10 mouse cellular contexts compared by ENCODE assay signal in the genomic region with DNA sequence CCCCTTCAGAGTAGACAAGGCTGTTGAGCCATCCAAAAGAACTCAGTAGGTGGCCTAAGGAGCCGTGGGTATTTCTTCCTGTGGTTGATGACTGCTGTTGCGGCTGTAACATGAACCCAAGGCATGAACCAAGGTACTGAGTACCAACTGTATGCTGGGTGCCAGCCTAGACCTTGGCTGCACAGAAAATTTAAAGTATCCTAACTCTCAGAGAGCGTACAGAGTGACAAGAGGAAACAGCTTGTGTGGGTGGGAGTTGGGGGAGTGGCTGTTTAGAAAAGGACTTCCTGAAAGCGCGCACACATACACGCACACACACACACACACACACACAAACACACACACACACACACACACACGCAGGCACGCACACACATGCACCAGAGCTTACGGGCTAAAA. TPM values are rescaled to one million over a fixed set of nuclear protein-coding genes. Genes with fewer than 3 reads are reported as not detected.
DNase-seq lines count a peak whose midpoint lies in the region; ATAC-seq and TF ChIP-seq lines count a peak whose summit lies in the region.
"Had no signal": no experiment of that assay in that cellular context is flagged by ENCODE, and none has a peak within 500 bp of the region (broad histone marks: within the 10 kb centered on the region; RNA-seq: fewer than 3 reads in every experiment).

No protein-coding gene starts in this region.

- ATAC-seq in heart, postnatal 0 days (ENCODE audit: insufficient read depth, low read depth), result no peak
- ATAC-seq in heart, embryonic 11.5 days (replicated peaks; ENCODE audit: insufficient number of reproducible peaks, low FRiP score, low TSS enrichment), result no peak
- no peak for ATAC-seq in limb, embryonic 15.5 days (ENCODE audit: insufficient number of reproducible peaks, low FRiP score, low TSS enrichment, low read depth)
- no peak for ATAC-seq in stomach, postnatal 0 days (ENCODE audit: low FRiP score, low TSS enrichment)
- no peak for ATAC-seq in erythroid progenitor cell, adult 5-6 weeks (replicated peaks; ENCODE audit: low FRiP score, poor library complexity, severe bottlenecking)
- ATAC-seq: intestine, postnatal 0 days had no signal

- no peaks in the 10 kb centered on the region for H3K79me2 ChIP-seq in MEL (ENCODE audit: control insufficient read depth, insufficient read depth, low read length, poor library complexity)

- peak overlapping the region; percentile 17; the same call in 1 of the 2 replicates for H3K4me2 ChIP-seq in heart, postnatal 0 days (ENCODE audit: low read depth, low read length)
- no peak overlapping the region for H3K4me2 ChIP-seq in heart, embryonic 11.5 days
- no peak overlapping the region for H3K4me2 ChIP-seq in limb, embryonic 15.5 days
- H3K4me2 ChIP-seq in stomach, postnatal 0 days (replicated peaks; ENCODE audit: low read depth), result no peak overlapping the region

- peaks cover 65% of the 10 kb centered on the region for H3K4me1 ChIP-seq in heart, postnatal 0 days (ENCODE audit: control insufficient read depth, insufficient read depth)
- peaks cover 55% of the 10 kb centered on the region for H3K4me1 ChIP-seq in heart, embryonic 11.5 days (ENCODE audit: control insufficient read depth, insufficient read depth, low read length)
- H3K4me1 ChIP-seq in MEL (ENCODE audit: control insufficient read depth in 1 of 2, insufficient read depth in 2 of 2, low read length in 2 of 2), result peaks cover 20 to 72% of the 10 kb centered on the region in 2 experiments
- H3K4me1 ChIP-seq in limb, embryonic 15.5 days, result peaks cover 53% of the 10 kb centered on the region
- peaks cover 14% of the 10 kb centered on the region for H3K4me1 ChIP-seq in stomach, postnatal 0 days (replicated peaks; ENCODE audit: control insufficient read depth, insufficient read depth)

- no peak for TF ChIP-seq EP300 in heart, postnatal 0 days (IDR thresholded peaks at IDR 0.05; ENCODE audit: low read depth)
- TF ChIP-seq EP300 in MEL (IDR thresholded peaks at IDR 0.05; ENCODE audit: low read depth in 1 of 2, low read length in 2 of 2), result 0 out of 4 replicates have a peak, but pooled peaks of 1 of the 2 experiments have one; percentile 13
- no peak for TF ChIP-seq EP300 in stomach, postnatal 0 days (optimal IDR thresholded peaks at IDR 0.05)

- 55% methylated on average over 9 of the region's 9 CpGs for WGBS in heart, postnatal 0 days
- WGBS in heart, embryonic 11.5 days (ENCODE audit: insufficient replicate concordance), result 71% methylated on average over 9 of the region's 9 CpGs
- 65% methylated on average over 9 of the region's 9 CpGs for WGBS in limb, embryonic 15.5 days
- 58% methylated on average over 9 of the region's 9 CpGs for WGBS in stomach, postnatal 0 days

- no peak for TF ChIP-seq CTCF in heart, postnatal 0 days (IDR thresholded peaks at IDR 0.05; ENCODE audit: low read depth)
- no peak for TF ChIP-seq CTCF in MEL (IDR thresholded peaks at IDR 0.05 in 2 of 3, conservative IDR thresholded peaks at IDR 0.05 in 1 of 3; ENCODE audit: control insufficient read depth in 1 of 3, insufficient read depth in 1 of 3, low read depth in 2 of 3, low read length in 3 of 3, poor library complexity in 1 of 3, severe bottlenecking in 1 of 3)
- TF ChIP-seq CTCF in stomach, postnatal 0 days (IDR thresholded peaks at IDR 0.05; ENCODE audit: low read depth), result no peak

- DNase-seq in heart, postnatal 0 days (ENCODE audit: low spot score), result no peak
- DNase-seq in MEL (ENCODE audit: low read depth, low spot score), result peak; percentile 84
- no peak for DNase-seq in stomach, postnatal 0 days (ENCODE audit: low spot score)
- no peak for DNase-seq in adrenal gland, adult 2 months
- DNase-seq in left cerebral cortex, adult 18-20 months (ENCODE audit: low spot score in 2 of 2), result no peak
- DNase-seq: gastrocnemius, postnatal 14 days had no signal

- 0 out of 4 replicates have a peak, but pooled peaks of 1 of the 2 experiments have one; percentile 32 for TF ChIP-seq POLR2A in MEL (IDR thresholded peaks at IDR 0.05; ENCODE audit: control insufficient read depth in 1 of 2, insufficient read depth in 1 of 2, low read depth in 1 of 2, low read length in 2 of 2, poor library complexity in 1 of 2)

- no peaks in the 10 kb centered on the region for H3K9me3 ChIP-seq in heart, postnatal 0 days (replicated peaks; ENCODE audit: control insufficient read depth, low read length)
- H3K9me3 ChIP-seq in heart, embryonic 11.5 days (replicated peaks; ENCODE audit: control insufficient read depth, low read length), result no peaks in the 10 kb centered on the region
- H3K9me3 ChIP-seq in MEL (replicated peaks; ENCODE audit: insufficient read depth, low read length), result no peaks in the 10 kb centered on the region
- no peaks in the 10 kb centered on the region for H3K9me3 ChIP-seq in limb, embryonic 15.5 days
- no peaks in the 10 kb centered on the region for H3K9me3 ChIP-seq in stomach, postnatal 0 days (ENCODE audit: control insufficient read depth, low read length)

- peak overlapping the region; percentile 94 for H3K27ac ChIP-seq in heart, postnatal 0 days (ENCODE audit: low read depth)
- no peak overlapping the region for H3K27ac ChIP-seq in heart, embryonic 11.5 days (ENCODE audit: low read depth, low read length)
- peak overlapping the region; percentile 11; the same call in 1 of the 2 replicates for H3K27ac ChIP-seq in MEL (ENCODE audit: control insufficient read depth, low read depth, low read length)
- peak overlapping the region; percentile 57 for H3K27ac ChIP-seq in limb, embryonic 15.5 days
- H3K27ac ChIP-seq in stomach, postnatal 0 days (replicated peaks), result peak overlapping the region; percentile 73

- H3K36me3 ChIP-seq in heart, postnatal 0 days (replicated peaks; ENCODE audit: control insufficient read depth, insufficient read depth, low read length), result no peaks in the 10 kb centered on the region
- no peaks in the 10 kb centered on the region for H3K36me3 ChIP-seq in heart, embryonic 11.5 days (ENCODE audit: control insufficient read depth, insufficient read depth, low read length)
- peaks cover 0 to 39% of the 10 kb centered on the region in 2 experiments; a peak in 2 of 4 replicates for H3K36me3 ChIP-seq in MEL (ENCODE audit: control insufficient read depth in 1 of 2, insufficient read depth in 2 of 2, low read length in 2 of 2)
- H3K36me3 ChIP-seq in limb, embryonic 15.5 days, result no peaks in the 10 kb centered on the region
- no peaks in the 10 kb centered on the region; the same call in 1 of the 2 replicates for H3K36me3 ChIP-seq in stomach, postnatal 0 days (ENCODE audit: control insufficient read depth, insufficient read depth, low read length)

- TF ChIP-seq RAD21 in MEL (IDR thresholded peaks at IDR 0.05; ENCODE audit: low read depth, low read length), result no peak

- no peak overlapping the region for H3K4me3 ChIP-seq in heart, postnatal 0 days (ENCODE audit: low read depth, low read length)
- no peak overlapping the region for H3K4me3 ChIP-seq in heart, embryonic 11.5 days (ENCODE audit: low read depth, low read length)
- H3K4me3 ChIP-seq in MEL (ENCODE audit: control insufficient read depth in 1 of 2, insufficient read depth in 1 of 2, low read depth in 2 of 2, low read length in 2 of 2), result peak overlapping the region in 1 of 2 experiments; percentile 36; a peak in 2 of 4 replicates
- no peak overlapping the region for H3K4me3 ChIP-seq in limb, embryonic 15.5 days
- no peak overlapping the region for H3K4me3 ChIP-seq in stomach, postnatal 0 days (ENCODE audit: low read depth, low read length)

- H3K27me3 ChIP-seq in heart, postnatal 0 days (ENCODE audit: control insufficient read depth, insufficient read depth, low read length), result no peaks in the 10 kb centered on the region
- no peaks in the 10 kb centered on the region for H3K27me3 ChIP-seq in heart, embryonic 11.5 days (ENCODE audit: control insufficient read depth, insufficient read depth, low read length)
- no peaks in the 10 kb centered on the region for H3K27me3 ChIP-seq in MEL (ENCODE audit: control insufficient read depth in 1 of 2, insufficient read depth in 2 of 2, low read length in 2 of 2)
- no peaks in the 10 kb centered on the region for H3K27me3 ChIP-seq in limb, embryonic 15.5 days
- H3K27me3 ChIP-seq in stomach, postnatal 0 days (ENCODE audit: control insufficient read depth, insufficient read depth, low read length), result no peaks in the 10 kb centered on the region

- H3K9ac ChIP-seq in heart, postnatal 0 days (replicated peaks; ENCODE audit: low read depth, low read length), result no peak overlapping the region
- no peak overlapping the region for H3K9ac ChIP-seq in heart, embryonic 11.5 days (ENCODE audit: low read depth, low read length)
- peak overlapping the region; percentile 50 for H3K9ac ChIP-seq in MEL (ENCODE audit: control insufficient read depth, low read depth, low read length, poor library complexity, severe bottlenecking)
- H3K9ac ChIP-seq in limb, embryonic 15.5 days, result no peak overlapping the region
- H3K9ac ChIP-seq in stomach, postnatal 0 days (ENCODE audit: low read length), result no peak overlapping the region

RNA-seq across cellular contexts. Expression of gene Jup, which starts 1.8 kb away (rescaled TPM):
- 319 and 341 TPM in 2 replicates for total RNA-seq in heart, postnatal 0 days (2014; rRNA removed; ENCODE audit: low replicate concordance)
- polyA plus RNA-seq in heart, postnatal 0 days (2015; fragmentation: Nextera tagmentation; extraction: Ambion mirVana), result 135 and 142 TPM in 2 replicates
- 72.2 and 80.6 TPM in 2 replicates for polyA plus RNA-seq in heart, embryonic 11.5 days (2014; fragmentation: Nextera tagmentation; extraction: Ambion mirVana)
- total RNA-seq in MEL (2012; rRNA removed), result 1.0 and 1.4 TPM in 2 replicates
- 1 to 10 TPM in 1 of 2 experiments, not detected in 1; 8.5 TPM for polyA plus RNA-seq in MEL (2012; ENCODE audit: insufficient read depth in 1 of 2, insufficient read length in 2 of 2, low read depth in 1 of 2, low replicate concordance in 2 of 2, missing spikeins in 1 of 2)
- polyA plus RNA-seq in limb, embryonic 15.5 days (2015; fragmentation: Nextera tagmentation; extraction: Ambion mirVana), result 305 and 309 TPM in 2 replicates
- 234 and 259 TPM in 2 replicates for polyA plus RNA-seq in stomach, postnatal 0 days (2015; fragmentation: Nextera tagmentation; extraction: Ambion mirVana)
- total RNA-seq in adrenal gland, adult 2 months (2021), result 10 to 100 TPM; 67.0 to 94.3 TPM
- polyA plus RNA-seq in adrenal gland, adult 2 months (2012; rRNA removed), result 275 and 284 TPM in 2 replicates
- total RNA-seq in left cerebral cortex, adult 18-20 months (2021), result 10 to 100 TPM; 47.2 to 49.3 TPM
- total RNA-seq in erythroid progenitor cell, adult 5-6 weeks (2015; ENCODE audit: low replicate concordance), result 7.2 and 10.1 TPM in 2 replicates
- 1.9 and 5.5 TPM in 2 replicates for total RNA-seq in erythroid progenitor cell, adult 5-6 weeks (2017; ENCODE audit: low replicate concordance)

RNA-seq across cellular contexts. Expression of gene P3h4, which starts 15.3 kb away (rescaled TPM):
- total RNA-seq in heart, postnatal 0 days (2014; rRNA removed; ENCODE audit: low replicate concordance), result 58.0 and 66.1 TPM in 2 replicates
- polyA plus RNA-seq in heart, postnatal 0 days (2015; fragmentation: Nextera tagmentation; extraction: Ambion mirVana), result 39.3 and 42.9 TPM in 2 replicates
- polyA plus RNA-seq in heart, embryonic 11.5 days (2014; fragmentation: Nextera tagmentation; extraction: Ambion mirVana), result 67.2 and 70.6 TPM in 2 replicates
- not detected in 2 replicates for total RNA-seq in MEL (2012; rRNA removed)
- polyA plus RNA-seq in MEL (2012; ENCODE audit: insufficient read depth in 1 of 2, insufficient read length in 2 of 2, low read depth in 1 of 2, low replicate concordance in 2 of 2, missing spikeins in 1 of 2), result under 1 TPM in 1 of 2 experiments, not detected in 1; 0.88 TPM
- polyA plus RNA-seq in limb, embryonic 15.5 days (2015; fragmentation: Nextera tagmentation; extraction: Ambion mirVana), result 107 and 114 TPM in 2 replicates
- polyA plus RNA-seq in stomach, postnatal 0 days (2015; fragmentation: Nextera tagmentation; extraction: Ambion mirVana), result 40.6 and 43.2 TPM in 2 replicates
- 10 to 100 TPM; 20.3 to 40.8 TPM for total RNA-seq in adrenal gland, adult 2 months (2021)
- polyA plus RNA-seq in adrenal gland, adult 2 months (2012; rRNA removed), result 76.3 and 107 TPM in 2 replicates
- total RNA-seq in left cerebral cortex, adult 18-20 months (2021), result 10 to 100 TPM; 10.4 to 11.3 TPM
- total RNA-seq in erythroid progenitor cell, adult 5-6 weeks (2015; ENCODE audit: low replicate concordance), result not detected in 2 replicates
- not detected in 2 replicates for total RNA-seq in erythroid progenitor cell, adult 5-6 weeks (2017; ENCODE audit: low replicate concordance)

RNA-seq across cellular contexts. Expression of gene Fkbp10, which starts 16.2 kb away (rescaled TPM):
- total RNA-seq in heart, postnatal 0 days (2014; rRNA removed; ENCODE audit: low replicate concordance), result 106 and 114 TPM in 2 replicates
- 93.0 and 95.9 TPM in 2 replicates for polyA plus RNA-seq in heart, postnatal 0 days (2015; fragmentation: Nextera tagmentation; extraction: Ambion mirVana)
- polyA plus RNA-seq in heart, embryonic 11.5 days (2014; fragmentation: Nextera tagmentation; extraction: Ambion mirVana), result 89.3 and 107 TPM in 2 replicates
- 0.19 TPM in 1 of 2 replicates, not detected in the other for total RNA-seq in MEL (2012; rRNA removed)
- under 1 TPM in 1 of 2 experiments, not detected in 1; 0.28 TPM for polyA plus RNA-seq in MEL (2012; ENCODE audit: insufficient read depth in 1 of 2, insufficient read length in 2 of 2, low read depth in 1 of 2, low replicate concordance in 2 of 2, missing spikeins in 1 of 2)
- 210 and 239 TPM in 2 replicates for polyA plus RNA-seq in limb, embryonic 15.5 days (2015; fragmentation: Nextera tagmentation; extraction: Ambion mirVana)
- polyA plus RNA-seq in stomach, postnatal 0 days (2015; fragmentation: Nextera tagmentation; extraction: Ambion mirVana), result 59.5 and 62.1 TPM in 2 replicates
- 10 to 100 TPM; 12.5 to 25.8 TPM for total RNA-seq in adrenal gland, adult 2 months (2021)
- 42.1 and 57.5 TPM in 2 replicates for polyA plus RNA-seq in adrenal gland, adult 2 months (2012; rRNA removed)
- 1 to 10 TPM; 4.3 to 6.6 TPM for total RNA-seq in left cerebral cortex, adult 18-20 months (2021)
- total RNA-seq in erythroid progenitor cell, adult 5-6 weeks (2015; ENCODE audit: low replicate concordance), result not detected in 2 replicates
- total RNA-seq in erythroid progenitor cell, adult 5-6 weeks (2017; ENCODE audit: low replicate concordance), result not detected in 2 replicates

RNA-seq across cellular contexts. Expression of gene Nt5c3b, which starts 42.3 kb away (rescaled TPM):
- total RNA-seq in heart, postnatal 0 days (2014; rRNA removed; ENCODE audit: low replicate concordance), result 54.4 and 68.3 TPM in 2 replicates
- polyA plus RNA-seq in heart, postnatal 0 days (2015; fragmentation: Nextera tagmentation; extraction: Ambion mirVana), result 84.7 and 85.0 TPM in 2 replicates
- polyA plus RNA-seq in heart, embryonic 11.5 days (2014; fragmentation: Nextera tagmentation; extraction: Ambion mirVana), result 98.8 and 111 TPM in 2 replicates
- total RNA-seq in MEL (2012; rRNA removed), result 58.0 and 61.3 TPM in 2 replicates
- polyA plus RNA-seq in MEL (2012; ENCODE audit: insufficient read depth in 1 of 2, insufficient read length in 2 of 2, low read depth in 1 of 2, low replicate concordance in 2 of 2, missing spikeins in 1 of 2), result 100 to 1,000 TPM in 1 of 2 experiments, 10 to 100 TPM in 1; 79.2 to 287 TPM
- polyA plus RNA-seq in limb, embryonic 15.5 days (2015; fragmentation: Nextera tagmentation; extraction: Ambion mirVana), result 137 and 141 TPM in 2 replicates
- polyA plus RNA-seq in stomach, postnatal 0 days (2015; fragmentation: Nextera tagmentation; extraction: Ambion mirVana), result 69.6 and 70.7 TPM in 2 replicates
- 10 to 100 TPM; 54.3 to 58.7 TPM for total RNA-seq in adrenal gland, adult 2 months (2021)
- 43.0 and 46.0 TPM in 2 replicates for polyA plus RNA-seq in adrenal gland, adult 2 months (2012; rRNA removed)
- total RNA-seq in left cerebral cortex, adult 18-20 months (2021), result 10 to 100 TPM; 47.2 to 53.8 TPM
- total RNA-seq in erythroid progenitor cell, adult 5-6 weeks (2015; ENCODE audit: low replicate concordance), result 2.5 TPM in 2 replicates
- 0.26 TPM in 1 of 2 replicates, not detected in the other for total RNA-seq in erythroid progenitor cell, adult 5-6 weeks (2017; ENCODE audit: low replicate concordance)

RNA-seq across cellular contexts. Expression of gene Klhl10, which starts 42.4 kb away (rescaled TPM):
- total RNA-seq in heart, postnatal 0 days (2014; rRNA removed; ENCODE audit: low replicate concordance), result not detected in 2 replicates
- 0.34 and 0.47 TPM in 2 replicates for polyA plus RNA-seq in heart, postnatal 0 days (2015; fragmentation: Nextera tagmentation; extraction: Ambion mirVana)
- 0.28 and 0.83 TPM in 2 replicates for polyA plus RNA-seq in heart, embryonic 11.5 days (2014; fragmentation: Nextera tagmentation; extraction: Ambion mirVana)
- 0.56 and 0.65 TPM in 2 replicates for total RNA-seq in MEL (2012; rRNA removed)
- polyA plus RNA-seq in MEL (2012; ENCODE audit: insufficient read depth in 1 of 2, insufficient read length in 2 of 2, low read depth in 1 of 2, low replicate concordance in 2 of 2, missing spikeins in 1 of 2), result under 1 TPM in 1 of 2 experiments, not detected in 1; 0.81 TPM
- 0.64 and 0.70 TPM in 2 replicates for polyA plus RNA-seq in limb, embryonic 15.5 days (2015; fragmentation: Nextera tagmentation; extraction: Ambion mirVana)
- 0.16 and 0.22 TPM in 2 replicates for polyA plus RNA-seq in stomach, postnatal 0 days (2015; fragmentation: Nextera tagmentation; extraction: Ambion mirVana)
- total RNA-seq in adrenal gland, adult 2 months (2021), result under 1 TPM; 0.69 to 0.84 TPM
- 0.17 and 0.38 TPM in 2 replicates for polyA plus RNA-seq in adrenal gland, adult 2 months (2012; rRNA removed)
- 1 to 10 TPM in 1 of 2 experiments, under 1 TPM in 1; 0.82 to 1.2 TPM for total RNA-seq in left cerebral cortex, adult 18-20 months (2021)
- total RNA-seq in erythroid progenitor cell, adult 5-6 weeks (2015; ENCODE audit: low replicate concordance), result not detected in 2 replicates
- total RNA-seq in erythroid progenitor cell, adult 5-6 weeks (2017; ENCODE audit: low replicate concordance), result not detected in 2 replicates

Comparison
In these comparisons a context has a peak if more than half of its experiments do, and no peak if none do; other contexts are left out.
1. RNA of gene P3h4, which starts 15.3 kb away (polyA plus RNA-seq): 107 to 114 TPM in limb, embryonic 15.5 days, 76.3 to 107 TPM in adrenal gland, adult 2 months, 67.2 to 70.6 TPM in heart, embryonic 11.5 days, 40.6 to 43.2 TPM in stomach, postnatal 0 days and 39.3 to 42.9 TPM in heart, postnatal 0 days; 0.88 TPM in MEL; every median in the first group is over 10 times any median in the second.
2. RNA of gene Fkbp10, which starts 16.2 kb away (polyA plus RNA-seq): 210 to 239 TPM in limb, embryonic 15.5 days, 93.0 to 95.9 TPM in heart, postnatal 0 days, 89.3 to 107 TPM in heart, embryonic 11.5 days, 59.5 to 62.1 TPM in stomach, postnatal 0 days and 42.1 to 57.5 TPM in adrenal gland, adult 2 months; 0.28 TPM in MEL; every median in the first group is over 10 times any median in the second.